Mouse (Mus musculus) heart, embryonic 14.5 days (tissue): ENCODE data around the gene Gm49380. TPM values are rescaled to one million over a fixed set of nuclear protein-coding genes. Genes with fewer than 3 reads are reported as not detected.
"Not testable (repeated sequence)": the region's sequence is repeated elsewhere in the genome, so short reads cannot be mapped to it uniquely, and the experiment has no call there.

Experiments used
- ATAC-seq: fragments of 200-750 bp; cut with Nextera tagmentation; 2 replicates; pipeline ENCODE4 v1.8.0; 2017; ENCODE audit warnings: low read depth, moderate TSS enrichment; ENCODE audit not compliant: insufficient number of reproducible peaks, insufficient read depth, low FRiP score
- H3K27ac ChIP-seq, 2 experiments: fragments of 200-500 bp in 1 of 2; fragments of 300-500 bp in 1 of 2; sonication (generic) in 1 of 2; replicated peaks in 1 of 2; 2 replicates each; pipeline ENCODE4 v1.5.1; 2012 to 2014; ENCODE audit warnings: low read depth in 2 of 2, low read length in 2 of 2, control low read depth in 1 of 2, mild to moderate bottlenecking in 1 of 2, mixed read lengths in 1 of 2; ENCODE audit not compliant: control insufficient read depth in 1 of 2, insufficient read depth in 1 of 2
- H3K27me3 ChIP-seq: fragments of 300-500 bp; sonication (generic); 2 replicates; pipeline ENCODE4 v1.6.1; 2014; ENCODE audit warnings: mild to moderate bottlenecking, low read length, control low read depth; ENCODE audit not compliant: control insufficient read depth, insufficient read depth
- H3K36me3 ChIP-seq: fragments of 300-500 bp; sonication (generic); 2 replicates; pipeline ENCODE4 v1.6.1; 2014; ENCODE audit warnings: mild to moderate bottlenecking, control low read depth, low read length, mixed read lengths; ENCODE audit not compliant: control insufficient read depth, insufficient read depth
- H3K4me1 ChIP-seq, 2 experiments: fragments of 200-500 bp in 1 of 2; fragments of 300-500 bp in 1 of 2; sonication (generic) in 1 of 2; 2 replicates each; pipeline ENCODE4 v1.6.1; 2012 to 2014; ENCODE audit warnings: low read length in 2 of 2, control low read depth in 1 of 2, mixed read lengths in 1 of 2; ENCODE audit not compliant: control insufficient read depth in 2 of 2, insufficient read depth in 2 of 2
- H3K4me2 ChIP-seq: fragments of 300-500 bp; sonication (generic); 2 replicates; pipeline ENCODE4 v1.6.1; 2014; ENCODE audit warnings: mild to moderate bottlenecking, low read length
- H3K4me3 ChIP-seq, 2 experiments: fragments of 200-500 bp in 1 of 2; fragments of 300-500 bp in 1 of 2; sonication (generic) in 1 of 2; 2 replicates each; pipeline ENCODE4 v1.5.1; 2012 to 2014; ENCODE audit warnings: low read length in 2 of 2, mild to moderate bottlenecking in 2 of 2, control low read depth in 1 of 2, low read depth in 1 of 2, moderate library complexity in 1 of 2; ENCODE audit not compliant: control insufficient read depth in 1 of 2, insufficient read depth in 1 of 2
- H3K9ac ChIP-seq: fragments of 300-500 bp; sonication (generic); 2 replicates; pipeline ENCODE4 v1.6.1; 2014; ENCODE audit warnings: mild to moderate bottlenecking, low read length
- H3K9me3 ChIP-seq: fragments of 300-500 bp; sonication (generic); 2 replicates; pipeline ENCODE4 v1.6.1; 2016; ENCODE audit warnings: low read length, control low read depth; ENCODE audit not compliant: control insufficient read depth
- WGBS: fragments of 180-500 bp; shearing (Covaris S2); extraction: QIAGEN DNeasy Blood & Tissue Kit; methylation state at CpG from one replicate; pipeline ENCODE4 v1.1.7; 2014; 5-methylcytosine and 5-hydroxymethylcytosine counted together
- polyA plus RNA-seq: library from polyadenylated mRNA; unstranded; fragments of >200 nt; fragmentation: Nextera tagmentation; extraction: Ambion mirVana; gene quantifications from 2 replicates; pipeline ENCODE4 v1.2.1, GENCODE M21; 2014

Gm49380 gene
- polyA plus RNA-seq, 1 experiment from 2014 or later: 0.08 TPM

DNA sequence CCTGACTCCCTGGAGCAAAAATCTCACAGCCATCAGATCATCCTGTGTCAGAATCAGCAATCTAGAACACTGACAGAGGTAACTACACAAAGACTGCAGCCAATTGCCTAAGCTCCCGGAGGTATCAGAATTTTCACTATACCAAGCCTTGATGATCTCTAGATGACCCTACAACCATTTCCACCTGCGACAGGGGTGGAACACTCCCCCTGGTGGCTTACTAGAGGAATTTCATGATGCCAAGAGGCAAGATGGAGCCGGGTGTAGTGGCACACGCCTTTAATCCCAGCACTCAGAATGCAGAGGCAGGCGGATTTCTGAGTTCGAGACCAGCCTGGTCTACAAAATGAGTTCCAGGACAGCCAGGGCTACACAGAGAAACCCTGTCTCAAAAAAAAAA, 11.0 kb upstream of the Gm49380 start:
- H3K36me3 ChIP-seq: no peaks in the 10 kb centered on the region
- no peaks in the 10 kb centered on the region for H3K27me3 ChIP-seq
- peaks cover 6 to 9% of the 10 kb centered on the region in 2 experiments for H3K4me1 ChIP-seq
- no peak overlapping the region for H3K4me2 ChIP-seq
- no peak overlapping the region for H3K4me3 ChIP-seq
- no peak overlapping the region for H3K9ac ChIP-seq
- WGBS: 63% methylated on average over 6 of the region's 6 CpGs
- ATAC-seq: no peak
- no peak overlapping the region for H3K27ac ChIP-seq
- H3K9me3 ChIP-seq: no peaks in the 10 kb centered on the region

GRCm38 (mm10) chr9:44119948-44120465, 6.7 kb upstream of the Gm49380 start:
- WGBS: 70% methylated on average over 8 of the region's 8 CpGs

GRCm38 (mm10) chr9:44119011-44119410, 5.7 kb upstream of the Gm49380 start:
- WGBS: 48% methylated on average over 5 of the region's 5 CpGs
- Histone ChIP-seq H3K9me3 (no peaks in the 10 kb centered on the region), H3K27ac (no peak overlapping the region), H3K4me2 (no peak overlapping the region), H3K4me1 (no peaks in the 10 kb centered on the region), H3K4me3 (no peak overlapping the region), H3K27me3 (no peaks in the 10 kb centered on the region), H3K9ac (no peak overlapping the region), H3K36me3 (no peaks in the 10 kb centered on the region)
- ATAC-seq: no peak

More at GRCm38 (mm10) chr9:44119948-44120465, 6.7 kb upstream of the Gm49380 start:
- no peaks in the 10 kb centered on the region for H3K27me3 ChIP-seq
- H3K4me2 ChIP-seq: no peak overlapping the region
- H3K9ac ChIP-seq: no peak overlapping the region
- ATAC-seq: no peak
- no peaks in the 10 kb centered on the region for H3K36me3 ChIP-seq
- H3K9me3 ChIP-seq: no peaks in the 10 kb centered on the region
- no peak overlapping the region for H3K4me3 ChIP-seq
- H3K4me1 ChIP-seq: no peaks in the 10 kb centered on the region
- H3K27ac ChIP-seq: no peak overlapping the region

DNA sequence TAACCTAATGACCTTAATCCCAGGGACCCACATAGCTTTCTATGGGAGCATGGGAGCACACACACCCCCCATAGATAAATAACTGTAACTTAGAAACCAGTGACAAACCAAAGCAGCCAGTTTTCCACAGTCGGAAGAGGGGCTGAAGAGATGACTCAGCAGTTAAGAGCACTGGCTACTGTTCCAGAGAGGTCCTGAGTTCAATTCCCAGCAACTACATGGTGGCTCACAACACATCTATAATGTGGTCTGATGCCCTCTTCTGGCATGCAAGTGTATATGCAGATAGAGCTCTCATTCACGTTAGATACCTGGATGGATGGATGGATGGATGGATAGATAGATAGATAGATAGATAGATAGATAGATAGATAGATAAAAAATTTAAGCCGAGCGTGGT, 2.9 kb upstream of the Gm49380 start:
- Histone ChIP-seq H3K9me3 (no peaks in the 10 kb centered on the region), H3K4me3 (no peak overlapping the region), H3K27me3 (no peaks in the 10 kb centered on the region), H3K27ac (no peak overlapping the region), H3K36me3 (no peaks in the 10 kb centered on the region), H3K9ac (no peak overlapping the region), H3K4me2 (no peak overlapping the region), H3K4me1 (peaks cover 0 to 2% of the 10 kb centered on the region in 2 experiments; a peak in 1 of 4 replicates)
- no peak for ATAC-seq
- WGBS: 85% methylated on average over 4 of the region's 4 CpGs

- no peak for ATAC-seq
- Histone ChIP-seq H3K27me3 (no peaks in the 10 kb centered on the region), H3K4me1 (peaks cover 1 to 2% of the 10 kb centered on the region in 2 experiments; a peak in 3 of 4 replicates), H3K9ac (no peak overlapping the region), H3K27ac (no peak overlapping the region), H3K36me3 (no peaks in the 10 kb centered on the region), H3K4me2 (no peak overlapping the region), H3K9me3 (no peaks in the 10 kb centered on the region), H3K4me3 (no peak overlapping the region)
- 88% methylated on average over 9 of the region's 9 CpGs for WGBS
These were observed 2.3 kb upstream of the Gm49380 start for GRCm38 (mm10) chr9:44115599-44115998.

- Histone ChIP-seq H3K4me2 (no peak overlapping the region), H3K36me3 (peaks cover 5% of the 10 kb centered on the region), H3K9me3 (no peaks in the 10 kb centered on the region), H3K27ac (no peak overlapping the region), H3K9ac (no peak overlapping the region), H3K4me3 (no peak overlapping the region), H3K4me1 (peaks cover 6 to 13% of the 10 kb centered on the region in 2 experiments; a peak in 3 of 4 replicates), H3K27me3 (no peaks in the 10 kb centered on the region)
- WGBS: 79% methylated on average over 2 of the region's 2 CpGs
- ATAC-seq: no peak
These were observed 1.2 kb upstream of the Gm49380 start for GRCm38 (mm10) chr9:44114453-44114852.

- not testable (repeated sequence) for ATAC-seq, H3K27me3 ChIP-seq, H3K9me3 ChIP-seq, H3K27ac ChIP-seq, H3K9ac ChIP-seq
- 68% methylated on average over 9 of the region's 12 CpGs for WGBS
- H3K36me3 ChIP-seq: peaks cover 18% of the 10 kb centered on the region
- peak overlapping the region; percentile 59 for H3K4me2 ChIP-seq
- peak overlapping the region; percentile 17 to 86; a peak in 3 of 4 replicates for H3K4me3 ChIP-seq
- peaks cover 20 to 38% of the 10 kb centered on the region in 2 experiments for H3K4me1 ChIP-seq
These were observed 1.4 kb downstream of the Gm49380 start for GRCm38 (mm10) chr9:44111909-44112308.
